Mouse (Mus musculus): ENCODE measurements around the gene Fry.

Fry gene

DNA sequence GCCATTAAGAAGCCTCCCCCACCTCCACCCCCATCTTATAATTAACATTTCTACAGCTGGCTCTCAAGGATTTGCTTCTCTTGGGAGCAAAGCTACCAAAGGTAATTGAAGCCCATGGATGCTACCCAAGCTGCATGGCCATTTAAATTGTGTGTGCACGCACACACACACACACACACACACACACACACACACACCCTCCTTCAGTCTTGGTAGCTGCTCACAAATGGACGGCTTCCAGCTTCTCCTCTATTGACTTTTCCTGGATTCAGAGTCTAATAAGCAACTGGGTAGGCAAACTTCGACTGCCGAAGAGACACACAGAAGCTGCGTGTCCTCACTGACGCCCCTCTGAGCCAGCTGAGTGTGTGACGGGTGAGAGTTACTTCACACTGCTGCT, 11.7 kb downstream of the Fry start:
- DNase-seq (ENCODE audit: low spot score): no peak

DNA sequence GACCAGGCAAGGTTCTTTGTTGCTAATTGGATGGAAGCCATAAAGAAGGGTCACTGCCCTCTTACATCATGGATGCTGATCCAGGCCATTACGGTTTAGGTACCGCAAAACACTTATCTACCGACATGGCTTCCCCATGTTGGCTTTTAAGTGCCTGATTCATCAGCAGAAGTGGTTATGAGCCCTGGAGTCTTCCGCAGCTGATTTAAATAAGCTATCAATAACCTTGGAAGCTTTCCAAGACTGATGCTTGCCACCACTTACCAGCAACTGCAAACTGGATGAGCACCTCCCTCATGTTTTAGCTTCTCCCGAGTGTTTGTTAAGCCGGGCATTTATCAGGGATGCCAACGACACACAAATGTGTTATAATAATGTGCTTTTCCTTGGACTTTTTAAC, 12.7 kb downstream of the Fry start:
- no peak for DNase-seq (ENCODE audit: low spot score)

DNA sequence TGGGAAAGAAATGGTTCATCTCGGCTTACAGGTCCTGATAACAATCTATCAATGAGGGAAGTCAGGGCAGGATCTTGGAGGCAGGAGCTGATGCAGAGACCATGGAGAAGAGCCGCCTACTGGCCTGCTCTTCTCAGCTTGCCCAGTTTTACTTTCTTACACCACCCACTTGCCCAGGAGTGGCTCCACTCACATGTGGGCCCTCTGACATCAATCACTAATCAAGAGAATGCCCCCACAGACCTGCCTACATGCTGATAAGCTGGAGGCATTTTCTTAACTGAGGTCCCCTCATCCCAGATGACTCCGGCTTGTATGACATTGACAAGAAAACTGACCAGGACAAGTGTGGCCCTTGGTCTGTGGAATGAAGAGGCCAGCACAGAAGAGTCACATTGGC, 16.2 kb downstream of the Fry start:
- no peak for DNase-seq (ENCODE audit: low spot score)

DNA sequence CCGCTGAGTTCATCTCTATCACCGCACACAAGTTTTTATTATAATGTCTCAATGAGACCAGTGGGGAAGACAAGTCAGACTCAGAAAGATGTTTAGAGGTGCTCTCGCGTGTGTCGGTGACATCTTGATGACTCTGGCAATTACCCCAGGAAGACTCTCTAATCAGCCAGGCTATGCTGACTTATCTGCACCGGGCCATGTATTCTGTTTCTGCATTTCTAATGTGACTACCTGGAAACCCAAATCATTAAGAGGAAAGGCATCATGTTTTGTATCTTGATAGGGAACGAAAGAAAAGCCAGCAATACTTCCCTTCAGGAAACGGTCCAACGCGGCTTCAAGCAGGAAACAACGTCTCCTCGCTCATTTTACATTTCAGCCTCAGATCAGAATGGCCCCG, 17.1 kb downstream of the Fry start:
- DNase-seq (ENCODE audit: low spot score): peak; percentile 70

DNA sequence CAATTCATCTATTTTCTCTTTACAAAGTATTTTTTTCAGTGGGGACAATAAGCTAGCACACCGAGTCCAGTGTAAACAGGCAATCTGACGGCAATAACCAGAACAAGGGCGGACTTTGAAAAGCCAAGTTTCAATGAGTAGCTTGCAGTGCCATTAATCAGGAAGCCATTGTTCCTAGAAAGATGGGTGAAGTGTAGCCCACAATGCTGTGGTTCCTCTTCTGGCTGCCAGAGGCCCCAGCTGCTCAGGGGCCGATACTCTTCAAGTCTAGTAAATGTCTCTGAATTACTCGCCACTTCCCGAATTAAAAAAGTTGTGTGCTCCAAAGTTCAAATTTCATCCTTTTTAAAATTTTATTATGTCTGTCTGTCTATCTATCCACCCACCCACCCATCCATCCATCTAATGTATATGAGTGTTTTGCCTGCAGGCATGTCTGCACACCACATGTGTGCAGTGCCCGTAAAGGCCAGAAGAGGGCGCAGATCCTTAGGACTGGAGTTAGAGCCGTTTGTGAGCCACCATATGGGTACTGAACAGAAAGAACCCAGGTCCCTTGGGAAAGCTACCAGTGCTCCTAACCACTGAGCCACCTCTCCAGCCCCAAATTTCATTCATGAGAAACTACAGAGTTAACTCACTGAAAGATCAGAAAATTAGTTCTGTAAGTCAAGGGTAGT, 19.5 kb downstream of the Fry start:
- peak; percentile 34 for DNase-seq (ENCODE audit: low spot score)

DNA sequence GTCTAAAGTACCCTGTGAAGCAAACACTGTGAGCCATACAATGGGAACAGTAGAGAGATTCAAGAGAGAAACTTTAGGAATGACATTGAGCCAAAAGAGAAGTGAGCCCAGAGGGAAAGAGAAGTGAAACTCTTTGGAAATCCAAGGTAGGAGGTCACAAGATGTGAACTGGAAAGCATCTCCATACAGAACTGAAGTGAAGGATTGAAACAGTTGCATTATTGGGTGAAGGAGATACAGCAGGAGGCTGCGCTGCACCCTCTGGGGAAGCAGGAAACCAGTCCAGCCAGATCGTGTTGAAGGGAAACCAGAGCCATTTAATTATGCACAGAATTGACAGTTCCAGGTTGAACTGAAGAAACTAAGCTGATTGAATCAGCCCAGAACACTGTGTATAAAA, 22.1 kb downstream of the Fry start:
- no peak for DNase-seq (ENCODE audit: low spot score)

DNA sequence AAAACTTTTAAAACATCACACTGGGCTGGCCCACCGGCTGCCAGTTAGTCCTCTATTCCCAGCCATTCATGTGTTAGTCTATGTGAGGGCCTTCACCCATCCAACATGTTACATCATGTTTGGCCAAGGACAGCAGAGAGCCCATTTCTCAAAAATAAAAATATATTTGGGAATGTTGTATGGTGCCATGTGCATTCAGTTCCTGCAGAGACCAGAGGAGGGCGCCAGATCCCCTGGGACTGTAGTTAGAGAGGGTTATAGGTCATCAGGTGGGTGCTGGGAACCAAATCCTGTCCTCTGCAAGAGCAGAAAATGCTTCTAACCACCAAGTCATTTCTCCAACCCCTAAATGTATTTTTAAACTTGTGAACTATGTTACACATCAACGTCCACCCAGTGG, 27.5 kb downstream of the Fry start:
- DNase-seq (ENCODE audit: low spot score): no peak

DNA sequence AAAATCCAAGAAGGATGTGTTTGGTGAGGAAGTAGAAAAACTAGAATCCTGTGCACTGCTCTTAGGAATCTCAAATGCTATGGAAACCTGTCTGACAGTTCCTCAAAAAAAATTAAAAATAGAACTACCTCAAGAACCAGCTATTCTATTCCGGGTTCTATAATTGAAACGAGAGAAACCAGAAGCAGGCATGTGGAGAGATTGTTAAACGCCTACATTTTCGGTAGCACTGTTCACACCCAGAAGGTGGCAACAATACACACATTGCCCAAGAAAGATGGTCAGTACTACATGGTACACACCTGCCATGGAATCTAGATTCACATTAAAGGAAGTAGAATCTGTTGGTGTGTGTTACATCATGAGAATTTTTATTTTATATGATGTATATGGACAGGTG, 28.2 kb downstream of the Fry start:
- DNase-seq (ENCODE audit: low spot score): no peak

DNA sequence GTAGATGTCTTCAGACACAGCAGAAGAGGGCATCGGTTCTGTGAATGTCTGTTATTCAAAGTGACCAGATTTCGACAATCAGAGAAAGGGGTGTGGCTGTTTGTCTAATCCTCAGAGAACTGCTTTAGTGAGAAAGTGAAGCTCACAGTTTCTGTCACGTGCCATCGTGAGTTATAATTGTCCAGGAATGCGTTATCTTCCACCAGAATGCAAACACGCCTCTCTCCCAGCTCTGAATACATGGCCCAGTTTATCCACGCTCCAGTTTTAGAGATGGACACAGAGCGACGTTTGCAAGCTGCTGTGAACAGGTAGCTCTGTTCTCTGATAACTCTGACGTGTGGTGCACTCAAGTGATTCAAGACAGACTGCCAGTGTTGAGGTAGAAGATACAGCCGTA, 31.3 kb downstream of the Fry start:
- DNase-seq (ENCODE audit: low spot score): no peak

DNA sequence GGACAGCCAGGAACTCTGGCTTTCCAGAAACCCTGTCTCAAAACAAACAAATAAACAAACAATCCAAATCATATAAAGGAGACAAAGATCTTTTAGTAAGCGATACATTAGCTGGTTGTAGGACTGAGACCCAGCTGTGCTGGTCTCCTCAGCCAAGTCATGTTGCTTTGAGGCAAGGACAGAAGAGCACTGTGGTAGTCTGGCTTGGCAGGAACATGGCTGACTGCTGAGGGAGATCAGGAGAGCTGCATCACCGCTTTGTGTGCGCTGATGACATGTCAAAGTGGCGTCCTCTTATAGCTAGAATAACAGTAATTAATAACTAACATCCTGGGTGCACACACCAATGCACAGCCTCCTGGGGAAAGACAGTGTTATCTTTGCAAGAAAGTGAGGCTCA, 32.5 kb downstream of the Fry start:
- no peak for DNase-seq (ENCODE audit: low spot score)

DNA sequence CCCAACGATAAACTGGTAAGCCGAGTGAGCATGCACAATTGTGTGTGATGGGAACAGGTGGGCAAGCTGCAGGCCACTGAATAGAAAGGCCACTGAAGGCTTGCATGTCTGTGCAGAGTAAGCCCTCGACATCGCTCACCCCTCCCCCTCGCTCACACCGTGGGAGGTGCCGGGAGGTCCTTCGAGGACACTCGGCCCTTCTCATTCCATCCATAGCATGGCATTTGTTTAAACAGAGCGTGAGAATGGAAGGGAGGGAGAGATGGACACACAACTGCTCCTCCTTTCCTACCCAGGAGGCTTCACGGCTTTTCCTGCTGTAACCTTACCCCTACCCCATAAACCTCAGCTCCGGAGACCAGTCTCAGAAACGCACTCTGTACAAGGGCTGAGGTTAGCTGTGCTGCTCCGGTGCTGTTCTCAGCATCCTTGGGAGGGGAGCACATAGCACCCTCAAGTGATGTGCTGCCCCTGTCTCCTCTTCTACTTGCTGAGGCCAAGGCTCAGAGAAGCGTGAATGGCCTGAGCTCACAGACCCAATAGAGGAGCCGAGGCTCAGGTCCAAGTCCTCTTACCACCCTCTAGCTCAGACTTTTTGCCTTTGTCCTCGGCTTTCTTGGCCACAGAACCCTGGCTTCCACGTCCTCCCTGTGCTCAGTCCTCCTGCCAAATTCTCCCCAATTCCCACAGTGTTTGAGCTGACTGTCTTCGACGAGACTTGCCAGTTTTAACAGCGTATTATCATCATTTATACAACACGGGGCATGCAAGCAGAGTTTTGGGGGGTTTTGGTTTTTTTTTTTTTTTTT, 33.8 kb downstream of the Fry start:
- no peak for DNase-seq (ENCODE audit: low spot score)

DNA sequence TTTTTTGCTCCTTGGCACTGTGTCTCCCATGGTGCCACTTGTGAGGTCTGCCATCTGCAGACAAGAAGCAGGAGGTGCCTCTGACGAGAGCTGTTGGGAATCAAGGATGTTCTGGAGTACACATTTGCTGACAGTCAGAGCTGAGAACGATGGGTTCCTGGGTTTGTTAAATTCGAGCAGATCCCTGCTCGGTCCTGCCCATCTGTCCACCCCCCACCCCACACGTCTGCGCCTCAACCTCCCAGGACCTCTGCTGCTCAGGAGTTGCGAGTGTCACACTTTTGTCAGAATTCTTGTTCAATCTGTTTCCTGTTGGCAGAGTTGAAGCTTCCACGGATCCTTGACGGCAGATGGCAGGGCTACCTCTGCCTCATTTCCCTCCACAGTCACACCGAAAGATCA, 34.4 kb downstream of the Fry start:
- DNase-seq (ENCODE audit: low spot score): no peak

DNA sequence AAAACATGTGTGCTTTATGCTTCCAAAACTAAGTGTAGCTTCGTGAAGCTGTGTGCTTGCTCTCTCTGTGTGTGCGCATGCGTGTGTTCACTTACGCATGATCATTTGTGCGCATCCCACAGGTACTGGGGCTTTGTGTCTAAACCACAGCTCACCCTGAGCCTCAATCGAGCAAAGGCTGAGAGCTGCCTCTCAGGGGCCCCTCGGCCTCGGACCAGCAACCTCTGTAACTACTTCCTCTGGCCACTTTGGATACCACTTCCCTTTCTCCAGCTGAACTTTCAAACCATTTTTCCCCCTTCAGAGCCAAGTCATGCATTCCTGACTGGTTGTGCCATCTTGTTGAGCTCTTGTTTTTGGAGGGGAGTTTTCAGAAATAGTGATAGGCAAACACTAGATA, 36.9 kb downstream of the Fry start:
- no peak for DNase-seq (ENCODE audit: low spot score)

DNA sequence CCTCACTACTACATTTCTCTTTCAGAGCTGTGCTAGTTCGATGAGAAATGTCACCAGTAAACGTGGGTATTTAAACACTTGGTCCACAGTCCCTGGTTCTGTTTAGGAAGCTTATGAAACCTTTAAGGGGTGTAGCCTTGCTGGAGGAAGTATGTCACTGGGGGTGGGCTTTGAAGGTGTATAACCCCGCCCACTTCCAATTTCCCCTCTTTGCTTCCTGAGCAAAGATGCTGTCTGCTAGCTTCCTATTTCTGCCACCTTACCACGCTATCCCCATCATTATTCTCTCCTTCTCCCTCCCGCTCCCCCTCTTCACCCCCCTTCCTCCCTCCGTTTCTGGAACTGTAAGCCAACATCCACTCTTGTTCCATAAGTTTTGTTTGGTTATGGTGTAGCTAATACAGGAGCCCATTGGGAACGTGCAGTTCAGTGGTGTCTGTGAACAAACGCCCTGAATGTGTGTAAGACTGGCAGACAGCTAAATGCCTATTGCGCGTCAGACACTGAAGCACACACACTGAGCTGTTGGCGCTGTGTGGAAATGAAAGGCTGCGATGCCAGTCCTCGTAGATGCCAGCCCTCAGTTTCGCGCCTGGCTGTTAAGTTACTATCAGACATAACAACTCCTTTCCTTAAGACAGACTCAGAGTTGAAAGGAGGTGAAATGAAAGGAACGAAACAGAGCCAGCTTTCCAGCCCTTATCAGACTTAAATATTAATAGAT, 37.8 kb downstream of the Fry start:
- DNase-seq (ENCODE audit: low spot score): no peak

DNA sequence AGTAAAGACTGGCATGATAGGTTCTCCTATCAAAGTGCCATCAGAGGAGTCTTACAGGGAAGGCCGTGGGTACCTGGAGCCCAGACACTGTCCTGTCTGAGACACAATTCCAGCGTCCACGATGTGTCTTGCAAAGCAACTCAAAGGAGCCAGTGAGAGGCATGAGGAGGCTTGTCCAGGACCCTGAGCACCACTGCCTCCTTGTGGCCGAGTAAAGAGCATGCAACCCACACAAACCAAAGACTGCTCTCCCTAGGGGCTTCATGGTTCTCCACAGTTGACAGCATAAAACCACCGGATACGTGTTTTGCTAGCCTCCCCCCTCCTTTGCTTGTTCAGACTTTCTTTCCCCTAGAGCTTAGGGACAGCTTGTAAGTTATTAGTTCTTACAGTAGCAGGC, 39.2 kb downstream of the Fry start:
- peak; percentile 18 for DNase-seq (ENCODE audit: low spot score)

DNA sequence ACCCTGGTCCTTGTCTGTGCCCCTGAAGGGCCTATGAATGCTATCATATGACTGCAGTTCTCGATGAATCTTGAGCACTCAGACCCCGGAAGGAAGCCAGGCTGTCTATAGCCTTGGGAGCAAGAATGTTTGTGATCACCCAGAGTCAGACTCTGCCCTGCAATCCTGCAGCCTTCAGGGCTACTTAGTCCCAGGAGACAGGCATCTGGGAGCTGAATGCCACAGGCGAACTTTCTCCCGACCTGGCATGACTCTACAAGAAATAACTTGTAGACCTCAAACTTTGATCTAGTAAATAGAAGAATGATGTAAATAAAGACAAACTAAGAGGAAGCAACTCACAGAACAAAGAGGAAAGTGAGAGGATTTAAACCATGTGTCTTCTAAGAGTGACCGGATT, 40.7 kb downstream of the Fry start:
- no peak for DNase-seq (ENCODE audit: low spot score)

DNA sequence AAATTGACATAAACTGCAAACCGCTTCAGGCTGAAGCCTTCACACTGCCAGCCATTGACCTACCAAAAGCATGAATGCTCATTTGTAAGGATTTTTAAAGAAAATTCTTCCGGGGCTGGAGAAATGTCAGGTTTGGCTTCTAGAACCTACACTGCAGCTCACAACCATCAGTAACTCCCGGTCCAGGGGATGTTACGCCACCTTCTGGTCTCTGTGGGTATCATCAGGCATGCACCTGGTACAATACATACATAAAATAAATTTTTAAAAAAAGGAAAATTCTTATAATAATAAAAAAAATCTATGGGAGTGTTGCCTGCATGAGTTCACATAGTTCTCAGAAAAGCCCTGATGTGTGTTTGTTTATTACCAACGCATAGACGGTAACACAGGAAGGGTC, 42.7 kb downstream of the Fry start:
- DNase-seq (ENCODE audit: low spot score): no peak

DNA sequence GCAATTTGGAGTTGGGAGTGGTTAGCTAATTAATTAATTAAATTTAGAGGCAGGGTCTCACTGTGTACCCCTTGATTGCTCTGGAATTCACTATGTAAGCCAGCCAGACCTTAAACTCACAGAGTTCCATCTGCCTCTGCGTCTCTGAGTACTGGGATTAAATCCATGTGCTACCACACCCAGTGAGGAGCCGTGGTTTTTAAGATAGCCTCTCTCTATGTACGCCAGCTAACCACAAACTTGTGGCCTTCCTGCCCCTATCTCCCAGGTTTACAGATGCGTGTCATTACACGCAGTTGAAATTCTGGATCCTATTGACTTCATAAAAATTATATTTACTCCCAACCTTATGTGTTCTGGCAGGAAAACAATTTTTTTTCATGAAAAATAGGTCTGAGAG, 43.5 kb downstream of the Fry start:
- no peak for DNase-seq (ENCODE audit: low spot score)

DNA sequence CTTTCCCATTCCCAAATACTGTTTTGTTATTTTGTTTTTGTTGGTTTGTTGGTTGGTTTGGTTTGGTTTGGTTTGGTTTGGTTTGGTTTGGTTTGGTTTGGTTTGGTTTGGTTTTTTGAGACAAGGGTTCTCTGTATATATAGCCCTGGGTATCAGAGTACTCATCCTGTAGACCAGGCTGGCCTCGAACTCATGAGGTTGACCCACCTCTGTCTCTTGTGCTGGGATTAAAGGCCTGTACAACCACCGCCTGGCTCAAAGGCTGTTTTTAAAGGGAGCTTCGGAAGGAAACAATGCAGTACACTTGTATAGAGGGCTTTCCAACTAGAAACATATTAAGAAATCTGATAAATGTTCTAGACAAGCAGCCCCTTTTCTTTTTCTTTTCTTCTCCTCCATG, 46.2 kb downstream of the Fry start:
- no peak for DNase-seq (ENCODE audit: low spot score)

DNA sequence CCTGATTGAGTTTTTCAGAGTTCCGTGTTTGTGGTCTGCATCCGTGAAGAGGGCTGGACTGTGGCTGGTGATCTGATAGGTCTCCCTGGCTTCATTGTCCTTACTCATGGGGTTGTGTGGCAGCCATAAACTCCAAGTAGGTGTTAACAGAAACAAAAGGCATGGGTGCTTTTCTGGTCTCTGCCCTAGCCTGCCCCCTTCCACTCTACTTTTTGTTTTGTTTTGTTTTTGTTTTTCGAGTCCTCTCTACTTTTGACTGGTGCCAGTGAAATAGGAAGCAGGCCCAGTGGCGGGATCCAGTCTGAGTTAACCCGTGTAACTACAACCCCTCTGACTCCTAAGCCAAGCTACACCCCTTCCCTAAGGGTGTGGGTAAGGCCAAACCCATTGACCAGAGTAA, 48.4 kb downstream of the Fry start:
- no peak for DNase-seq (ENCODE audit: low spot score)

DNA sequence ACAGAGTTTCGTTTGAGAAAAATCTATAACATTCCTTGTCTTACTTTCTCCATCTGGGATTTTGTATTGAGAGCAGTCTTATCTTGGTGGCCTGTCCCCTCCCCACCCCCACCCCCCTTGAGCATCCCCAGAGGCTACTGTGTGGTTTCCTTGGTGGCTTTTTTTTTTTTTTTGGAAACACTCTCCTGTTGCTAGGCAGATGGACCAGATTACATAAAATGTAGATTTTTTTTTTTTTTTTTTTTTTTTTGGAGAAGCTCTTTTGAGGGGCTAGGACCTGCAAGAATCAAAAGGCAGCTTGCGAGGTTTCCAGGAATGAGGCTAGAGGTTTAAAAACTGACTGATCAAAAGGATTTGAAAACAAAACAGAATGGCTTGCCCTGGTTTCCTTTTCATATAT, 48.8 kb downstream of the Fry start:
- DNase-seq (ENCODE audit: low spot score): no peak

DNA sequence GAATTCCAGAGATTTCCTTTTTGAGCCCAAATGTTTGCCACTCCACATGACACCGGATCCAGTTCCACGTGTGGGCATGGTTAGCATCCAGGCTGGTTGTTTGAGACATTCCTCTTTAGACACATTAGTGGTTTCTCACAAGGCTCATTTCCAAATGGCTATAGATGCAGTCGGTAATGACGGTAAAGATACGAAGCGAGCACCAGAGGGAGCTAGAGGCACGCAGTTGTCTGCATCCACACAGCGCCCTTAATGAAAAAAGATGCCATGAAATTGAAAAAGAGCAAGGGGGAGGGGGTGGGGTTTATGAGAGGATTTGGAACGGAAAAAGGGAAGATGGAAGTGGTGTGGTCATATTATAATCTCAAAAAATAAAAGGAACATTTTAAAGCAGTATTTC, 50.3 kb downstream of the Fry start:
- DNase-seq (ENCODE audit: low spot score): peak; percentile 37

DNA sequence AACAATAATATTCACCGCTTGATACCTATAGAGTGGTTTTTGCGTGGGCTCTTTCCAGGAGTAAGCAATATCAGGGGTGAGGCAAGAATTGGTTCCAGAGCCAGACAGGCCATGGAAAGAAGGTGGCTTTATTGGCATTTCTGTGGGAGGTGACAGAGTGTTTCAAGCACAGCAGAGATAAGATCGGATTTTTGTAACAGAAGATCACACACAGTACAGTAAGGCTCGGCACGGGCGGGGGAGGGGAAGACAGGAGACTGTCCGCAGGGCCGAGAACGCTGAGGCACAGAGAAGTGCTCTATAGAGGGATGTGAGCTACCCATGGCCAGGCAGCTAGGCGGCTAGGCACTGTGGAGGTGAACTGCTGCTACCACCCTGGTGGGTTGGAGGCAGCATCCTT, 53.1 kb downstream of the Fry start:
- no peak for DNase-seq (ENCODE audit: low spot score)

Measured in c-Kit-positive CD71-positive TER-119-positive erythroid progenitor cells, embryonic 14.5 days (primary cell).